Mouse (Mus musculus) left cerebral cortex, adult 2 months (tissue): ENCODE data around the gene Cux1. TPM values are rescaled to one million over a fixed set of nuclear protein-coding genes. Genes with fewer than 3 reads are reported as not detected.

Experiments
- DNase-seq, 2 experiments: peaks; one replicate each; pipeline ENCODE4 v3.0.0; 2021 to 2022; ENCODE audit warnings: low spot score in 2 of 2, mixed read lengths in 1 of 2; ENCODE audit errors: extremely low spot score in 1 of 2
- H3K27ac ChIP-seq: fragments of 200-600 bp; 2 replicates; pipeline ENCODE4 v1.8.1; 2022
- H3K4me3 ChIP-seq: fragments of 200-600 bp; 2 replicates; pipeline ENCODE4 v1.8.1; 2022
- CTCF ChIP-seq: fragments of 200-600 bp; IDR thresholded peaks from 2 replicates; pipeline ENCODE4 v1.8.1; 2022; ENCODE audit warnings: antibody characterized with exemption, mild to moderate bottlenecking, moderate library complexity
- intact Hi-C: fragments of 180-260 bp; cut with DNase I; formaldehyde crosslinking; loops from one replicate; pipeline ENCODE4 v1.15.1; 2025
- microRNA-seq, 2 experiments: library from miRNA; unstranded; fragments of <30 nt; microRNA quantifications; one replicate each; pipeline ENCODE4 v1.2.0; 2021
- total RNA-seq, 2 experiments: library from RNA; stranded (reverse); gene quantifications; 2 replicates each; pipeline ENCODE4 v1.2.3; 2021

Gene Cux1
- total RNA-seq, 2 experiments from 2014 or later: 107 to 117 TPM

GRCm38 (mm10) chr5:136210549-136210948, 356.7 kb downstream of the Cux1 start:
- TF ChIP-seq CTCF: no peak
- Histone ChIP-seq H3K4me3 (no peak overlapping the region), H3K27ac (no peak overlapping the region)
- intact Hi-C loops: no loop called here
- DNase-seq: no peak

- peak; percentile 95 for TF ChIP-seq CTCF
- no peak overlapping the region for H3K27ac ChIP-seq
- no peak overlapping the region for H3K4me3 ChIP-seq
- intact Hi-C loops: loop anchor here (1.0 to 5.0 kb wide), 3 partner anchors 51 to 555 kb away; no protein-coding TSS in a partner anchor
- peak; percentile 57 to 73 for DNase-seq
These were observed 365.5 kb downstream of the Cux1 start for GRCm38 (mm10) chr5:136201832-136202231.

- no peak for DNase-seq
- no peak for TF ChIP-seq CTCF
- Histone ChIP-seq H3K27ac (peak overlapping the region; percentile 92; the same call in 1 of the 2 replicates), H3K4me3 (peak overlapping the region; percentile 88)
- intact Hi-C loops: no loop called here
These were observed 367.8 kb downstream of the Cux1 start for GRCm38 (mm10) chr5:136199526-136199925.

- H3K27ac ChIP-seq: peak within 1 kb of the TSS; percentile 92
- TF ChIP-seq CTCF: no peak; the same call in 1 of the 2 replicates
- peak; percentile 92 to 95 for DNase-seq
- intact Hi-C loops: no loop called here
- peak within 1 kb of the TSS; percentile 88 for H3K4me3 ChIP-seq
These were observed 368.6 kb downstream of the Cux1 start, which contains the start of gene Prkrip1 for GRCm38 (mm10) chr5:136198474-136199391. Gene Prkrip1, minus strand, starts transcription at chr5:136198963.

Small RNAs within 50 kb of the gene (microRNA-seq; reads per million reads assigned to microRNA genes)
- 0 reads per million in 2 experiments for gene Mir721

Other genes with a start within 250 kb of the Cux1 start
- gene Myl10, start 125.7 kb upstream of the Cux1 start, total RNA-seq: not detected